Mouse (Mus musculus) CD4-positive helper T cell, adult 2 months (primary cell): ENCODE data around the gene Cmtm5.
"Not testable (repeated sequence)": the region's sequence is repeated elsewhere in the genome, so short reads cannot be mapped to it uniquely, and the experiment has no call there.

Experiments
- DNase-seq: peaks from one replicate; pipeline ENCODE4 v3.0.0-alpha.2; 2012; ENCODE audit warnings: low read depth, missing footprints, low spot score

Cmtm5 gene

DNA sequence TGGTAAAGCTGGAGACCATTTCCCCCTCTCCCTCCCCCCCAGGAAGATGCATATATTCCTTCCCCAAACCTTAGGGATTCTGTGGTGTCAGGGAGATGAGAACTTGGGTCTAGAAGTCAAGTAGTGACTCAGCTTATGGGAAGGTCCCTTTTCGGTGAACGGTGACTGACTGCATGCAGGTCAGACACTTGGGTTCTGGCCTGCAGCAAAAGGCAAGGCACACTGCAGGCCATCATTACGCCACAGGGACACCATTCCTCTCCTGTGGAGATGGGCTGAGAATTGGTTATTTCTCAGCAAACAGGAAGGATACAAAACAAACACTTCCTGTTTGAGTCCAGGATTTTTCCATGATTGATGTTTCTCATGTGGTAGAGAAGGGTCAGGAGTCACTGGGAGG is 23.1 kb downstream of the Cmtm5 start:
- no peak for DNase-seq

DNA sequence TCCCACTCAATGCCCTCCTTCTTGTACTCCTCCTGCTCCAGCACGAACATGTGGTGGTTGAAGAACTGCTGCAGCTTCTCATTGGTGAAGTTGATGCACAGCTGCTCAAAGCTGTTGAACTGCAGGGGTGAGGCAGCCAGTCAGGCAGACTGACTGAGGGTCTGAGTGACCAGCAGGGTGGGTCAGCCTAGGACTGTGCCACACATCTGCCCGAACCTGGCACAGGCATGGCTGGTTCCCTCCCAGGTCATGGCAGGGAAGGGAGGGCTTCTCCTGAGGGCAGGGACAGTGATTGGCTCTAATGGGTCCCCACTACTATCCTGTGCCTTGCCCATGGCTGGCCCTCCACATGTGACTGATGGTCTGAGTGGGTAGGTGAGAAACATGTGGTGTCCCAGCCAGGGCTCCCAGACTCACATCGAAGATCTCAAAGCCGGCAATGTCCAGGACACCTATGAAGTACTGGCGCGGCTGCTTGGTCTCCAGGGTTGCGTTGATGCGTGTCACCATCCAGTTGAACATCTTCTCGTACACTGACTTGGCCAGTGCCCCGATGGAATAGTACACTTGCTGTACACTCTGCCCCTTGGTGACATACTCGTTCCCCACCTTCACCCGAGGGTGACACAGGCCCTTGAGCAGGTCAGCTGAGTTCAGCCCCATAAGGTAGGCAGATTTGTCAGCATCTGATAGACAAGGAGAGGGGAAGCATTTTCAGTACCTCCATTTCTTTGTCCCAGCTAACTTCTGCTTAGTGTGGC is 24.0 kb downstream of the Cmtm5 start:
- not testable (repeated sequence) for DNase-seq

DNA sequence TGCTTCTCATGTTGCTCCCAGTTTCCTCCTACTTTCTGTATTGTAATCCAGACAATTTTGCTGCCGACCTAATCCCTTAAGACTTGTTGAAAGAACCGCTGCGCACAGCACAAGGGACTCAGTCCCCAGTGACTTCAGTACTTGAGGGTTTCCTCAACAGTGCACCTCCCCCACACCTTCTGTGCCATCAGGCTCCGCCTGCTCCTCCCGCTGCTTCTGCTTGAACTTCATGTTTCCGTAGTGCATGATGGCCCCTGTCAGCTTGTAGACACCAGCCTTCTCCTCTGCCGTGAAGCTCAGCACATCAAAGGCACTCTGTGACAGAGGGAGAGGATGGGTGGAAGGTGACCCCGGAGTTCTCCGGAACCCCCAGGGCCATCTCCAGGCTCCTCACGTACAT is 24.7 kb downstream of the Cmtm5 start:
- DNase-seq: peak; percentile 16

GRCm38 (mm10) chr14:54961487-54961886 is 25.4 kb downstream of the Cmtm5 start:
- no peak for DNase-seq

DNA sequence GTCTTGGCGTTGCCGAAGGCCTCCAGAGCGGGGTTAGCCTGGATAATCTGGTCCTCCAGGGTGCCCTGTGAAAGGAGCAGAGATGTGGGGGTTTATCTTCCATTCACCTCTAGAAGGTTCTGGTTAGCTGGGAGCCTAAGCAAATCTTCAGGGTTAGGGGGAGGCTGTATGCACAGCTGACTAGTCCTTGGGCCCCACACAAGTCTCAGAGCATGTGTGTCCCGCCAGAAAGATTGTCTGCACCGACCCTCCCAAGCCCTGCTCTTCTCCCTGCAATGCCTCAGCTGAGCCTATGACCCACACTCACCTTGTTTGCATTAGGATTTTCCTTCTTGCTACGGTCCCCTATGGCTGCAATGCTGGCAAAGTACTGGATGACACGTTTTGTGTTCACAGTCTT is 26.7 kb downstream of the Cmtm5 start:
- no peak for DNase-seq

GRCm38 (mm10) chr14:54963727-54964126 is 27.7 kb downstream of the Cmtm5 start:
- no peak for DNase-seq

GRCm38 (mm10) chr14:54965044-54965443 is 29.0 kb downstream of the Cmtm5 start:
- DNase-seq: no peak

- no peak for DNase-seq
Measured at GRCm38 (mm10) chr14:54965631-54966030, 29.6 kb downstream of the Cmtm5 start.

GRCm38 (mm10) chr14:54966320-54966977 is 30.4 kb downstream of the Cmtm5 start, which contains the start of gene Myh6:
Gene Myh6, minus strand, starts transcription at chr14:54966927.
- DNase-seq: no peak

- DNase-seq: no peak
Measured at GRCm38 (mm10) chr14:54967874-54968273, 31.8 kb downstream of the Cmtm5 start.

GRCm38 (mm10) chr14:54968344-54968743 is 32.3 kb downstream of the Cmtm5 start:
- DNase-seq: no peak

GRCm38 (mm10) chr14:54972786-54973185 is 36.7 kb downstream of the Cmtm5 start:
- not testable (repeated sequence) for DNase-seq

GRCm38 (mm10) chr14:54974068-54974791 is 38.2 kb downstream of the Cmtm5 start:
- DNase-seq: no peak

GRCm38 (mm10) chr14:54976633-54977032 is 40.6 kb downstream of the Cmtm5 start, which contains the start of gene Gm17428:
Gene Gm17428, plus strand, starts transcription at chr14:54976933.
- no peak for DNase-seq

DNA sequence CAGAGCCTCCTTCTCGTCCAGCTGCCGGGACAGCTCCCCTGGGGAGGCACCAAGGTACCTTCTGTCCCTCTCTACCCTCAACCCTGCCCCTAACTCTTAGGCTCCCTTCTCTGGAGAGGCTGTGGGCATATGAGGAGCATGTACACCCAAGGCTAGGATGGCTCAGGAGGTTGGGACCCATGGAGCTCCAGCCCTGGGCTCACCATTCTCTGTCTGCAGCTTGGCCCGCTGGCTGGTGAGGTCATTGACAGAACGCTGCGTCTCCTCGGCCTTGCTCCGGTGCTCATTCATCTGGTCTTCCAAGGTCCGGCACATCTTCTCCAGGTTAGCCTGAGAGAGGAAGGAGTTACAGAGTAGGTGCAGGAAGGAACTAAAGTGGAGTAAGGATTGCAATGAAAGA is 42.6 kb downstream of the Cmtm5 start:
- no peak for DNase-seq

GRCm38 (mm10) chr14:54981934-54982333 is 45.9 kb downstream of the Cmtm5 start:
- DNase-seq: no peak

DNA sequence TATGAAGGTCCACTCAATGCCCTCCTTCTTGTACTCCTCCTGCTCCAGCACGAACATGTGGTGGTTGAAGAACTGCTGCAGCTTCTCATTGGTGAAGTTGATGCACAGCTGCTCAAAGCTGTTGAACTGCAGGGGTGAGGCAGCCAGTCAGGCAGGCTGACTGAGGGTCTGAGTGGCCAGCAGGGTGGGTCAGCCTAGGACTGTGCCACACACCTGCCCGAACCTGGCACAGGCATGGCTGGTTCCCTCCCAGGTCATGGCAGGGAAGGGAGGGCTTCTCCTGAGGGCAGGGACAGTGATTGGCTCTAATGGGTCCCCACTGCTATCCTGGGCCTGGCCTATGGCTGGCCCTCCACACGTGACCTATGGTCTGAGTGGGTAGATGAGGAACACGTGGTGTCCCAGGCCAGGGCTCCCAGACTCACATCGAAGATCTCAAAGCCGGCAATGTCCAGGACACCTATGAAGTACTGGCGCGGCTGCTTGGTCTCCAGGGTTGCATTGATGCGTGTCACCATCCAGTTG is 52.4 kb downstream of the Cmtm5 start:
- not testable (repeated sequence) for DNase-seq
